Mouse (Mus musculus) retina, embryonic 14.5 days (tissue): ENCODE results near the gene Acot5.
"Not testable (repeated sequence)": the region's sequence is repeated elsewhere in the genome, so short reads cannot be mapped to it uniquely, and the experiment has no call there.

Experiments
- DNase-seq: peaks from one replicate; pipeline ENCODE4 v3.0.0-alpha.2; 2015; ENCODE audit warnings: low spot score

Acot5 gene

DNA sequence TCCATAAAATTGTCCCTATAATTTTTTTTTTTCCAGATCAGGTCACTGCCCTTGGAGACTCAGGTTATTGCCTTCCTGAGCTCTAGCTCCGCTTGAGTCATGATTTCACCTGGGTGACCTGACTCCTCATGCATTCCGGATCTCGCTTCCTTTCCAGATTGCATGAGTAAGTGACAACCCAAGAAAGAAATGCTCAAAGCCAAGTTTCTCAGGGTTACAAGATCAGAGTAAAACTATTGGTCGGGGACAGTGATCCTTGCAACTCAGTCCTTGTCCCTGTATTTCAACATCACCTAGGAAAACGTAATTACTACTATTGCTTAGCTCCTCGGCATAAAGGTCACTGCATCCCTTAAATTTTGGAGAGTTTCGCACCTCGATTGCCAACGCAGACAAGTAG is at the start of gene Acot5:
Acot5 (plus strand) TSS at position 340 of the 400 bp plus-strand sequence.
- DNase-seq: no peak

DNA sequence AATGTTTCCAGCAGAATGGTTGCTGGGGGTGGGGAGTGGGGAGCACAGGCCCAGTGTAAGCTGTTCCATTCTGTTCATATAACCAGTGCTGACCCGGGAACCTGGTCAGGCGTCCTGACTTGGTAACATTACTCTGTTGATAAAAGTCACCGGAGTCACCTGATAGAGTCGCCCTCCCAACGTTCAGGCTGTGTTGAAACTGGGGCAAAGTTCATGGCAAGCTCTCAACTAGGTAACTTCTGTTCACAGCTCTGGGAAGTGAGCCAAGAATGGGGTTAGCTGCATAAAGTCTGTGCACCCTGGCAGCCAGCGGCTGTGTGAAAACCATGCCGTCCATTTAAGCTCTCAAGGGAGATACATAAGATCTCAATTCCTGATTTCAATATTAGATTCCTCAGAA is 48.6 kb upstream of the Acot5 start:
- DNase-seq: not testable (repeated sequence)

DNA sequence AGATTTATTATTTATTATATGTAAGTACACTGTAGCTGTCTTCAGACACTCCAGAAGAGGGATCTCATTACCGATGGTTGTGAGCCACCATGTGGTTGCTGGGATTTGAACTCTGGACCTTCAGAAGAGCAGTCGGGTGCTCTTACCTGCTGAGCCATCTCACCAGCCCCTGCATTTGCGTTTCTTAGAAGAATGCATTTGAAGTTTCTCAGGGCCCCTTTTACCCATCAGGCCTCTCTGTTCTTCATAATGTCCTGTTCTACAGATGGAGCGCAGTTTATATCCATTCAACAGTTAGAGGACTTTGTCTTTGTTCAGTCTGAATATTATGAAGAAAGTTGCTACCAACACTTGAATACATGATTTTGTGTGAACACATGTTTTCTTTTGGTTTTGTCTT is 46.9 kb upstream of the Acot5 start:
- DNase-seq: not testable (repeated sequence)

- DNase-seq: no peak
Measured at GRCm38 (mm10) chr12:84023052-84023745, 45.9 kb upstream of the Acot5 start.

- DNase-seq: no peak
Measured at GRCm38 (mm10) chr12:84025888-84026287, 43.2 kb upstream of the Acot5 start.

GRCm38 (mm10) chr12:84028328-84028727 is 40.8 kb upstream of the Acot5 start:
- DNase-seq: not testable (repeated sequence)

DNA sequence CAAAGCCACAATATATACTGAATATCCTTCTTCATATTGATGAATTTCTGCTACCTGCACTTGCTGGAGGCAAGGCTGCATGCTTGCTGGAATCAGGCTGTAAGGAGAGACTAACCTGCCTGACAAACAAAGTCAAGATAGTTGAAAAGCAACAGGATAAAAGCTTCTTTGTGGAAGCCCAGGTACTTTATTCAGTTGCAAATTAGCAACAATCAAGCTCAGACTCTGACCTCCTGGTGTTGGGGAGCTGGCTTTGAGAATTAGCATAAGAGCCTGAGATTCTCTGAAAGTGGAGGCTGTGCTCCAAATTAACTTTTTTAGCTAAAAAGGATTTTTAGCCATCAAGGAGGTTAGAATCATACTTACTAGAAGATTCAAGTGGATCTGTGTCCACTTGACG is 40.1 kb upstream of the Acot5 start:
- DNase-seq: not testable (repeated sequence)

DNA sequence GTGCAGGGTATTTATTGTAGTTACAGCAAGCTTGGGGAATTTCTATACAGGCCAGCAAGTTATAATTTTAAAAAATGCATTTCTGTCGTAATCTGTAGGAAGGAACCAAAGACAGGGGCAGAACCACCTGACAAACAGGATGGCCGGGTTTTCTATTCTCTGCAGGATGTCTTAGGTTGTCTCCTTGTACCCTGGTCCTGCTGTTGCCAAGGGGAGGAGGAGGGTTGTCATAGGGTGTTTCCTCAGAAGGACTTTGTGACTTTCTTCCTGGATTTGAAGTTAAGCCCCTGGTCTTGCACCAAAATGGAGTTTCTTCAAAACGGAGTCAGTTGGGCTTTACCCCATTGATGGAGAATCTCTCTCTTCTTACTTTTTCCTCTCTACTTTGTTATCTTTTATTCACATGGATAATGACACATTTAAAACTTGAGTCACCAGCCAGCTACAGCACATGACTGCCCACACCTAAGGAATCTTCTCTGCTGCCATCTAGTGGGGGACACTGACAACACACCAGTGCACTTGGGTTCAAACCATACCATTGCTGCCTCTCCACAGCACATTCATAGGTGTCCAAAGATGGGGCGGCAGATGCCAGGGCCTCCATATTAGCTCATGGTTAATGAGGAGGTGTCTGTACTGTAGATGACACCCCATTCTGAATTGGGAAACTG is 38.3 kb upstream of the Acot5 start:
- peak; percentile 87 for DNase-seq

GRCm38 (mm10) chr12:84032854-84033253 is 36.3 kb upstream of the Acot5 start:
- no peak for DNase-seq

DNA sequence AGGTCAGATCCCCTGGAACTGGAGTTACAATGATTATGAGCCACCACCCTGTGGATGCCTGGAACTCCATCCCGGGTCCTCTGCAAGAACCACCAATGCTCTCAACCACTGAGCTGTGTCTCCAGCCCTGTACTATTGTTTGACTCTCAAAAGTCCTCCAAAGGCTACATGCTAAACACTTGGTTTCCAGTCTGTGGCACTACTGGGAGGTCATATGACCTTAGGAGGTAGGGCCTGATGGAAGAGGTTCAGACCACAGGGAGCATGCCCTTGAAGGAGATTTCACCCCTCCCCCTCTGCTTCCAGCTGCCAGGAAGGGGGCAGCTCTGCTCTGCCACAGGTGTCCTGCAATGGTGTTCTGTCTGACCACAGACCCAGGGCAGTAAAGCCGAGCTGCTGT is 35.8 kb upstream of the Acot5 start:
- not testable (repeated sequence) for DNase-seq

DNA sequence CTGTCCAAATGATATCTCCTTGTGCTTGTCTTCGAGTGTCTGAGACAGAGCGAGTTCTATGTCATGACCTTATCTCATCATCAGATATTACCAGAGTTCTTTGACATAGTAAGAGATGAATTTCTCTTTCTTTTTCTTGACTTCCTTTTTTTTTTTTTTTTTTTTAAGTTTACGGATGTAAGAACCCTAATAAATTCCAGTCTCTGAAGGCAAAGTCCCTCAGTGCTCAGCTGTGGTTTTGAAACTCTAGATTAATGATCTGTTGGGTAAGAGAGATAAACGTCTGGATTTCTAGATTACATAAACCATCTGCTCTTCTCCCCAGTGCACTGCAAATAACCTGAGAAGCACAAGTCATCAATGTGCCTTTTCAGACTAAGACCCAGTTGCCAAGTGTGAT is 35.0 kb upstream of the Acot5 start:
- DNase-seq: no peak

DNA sequence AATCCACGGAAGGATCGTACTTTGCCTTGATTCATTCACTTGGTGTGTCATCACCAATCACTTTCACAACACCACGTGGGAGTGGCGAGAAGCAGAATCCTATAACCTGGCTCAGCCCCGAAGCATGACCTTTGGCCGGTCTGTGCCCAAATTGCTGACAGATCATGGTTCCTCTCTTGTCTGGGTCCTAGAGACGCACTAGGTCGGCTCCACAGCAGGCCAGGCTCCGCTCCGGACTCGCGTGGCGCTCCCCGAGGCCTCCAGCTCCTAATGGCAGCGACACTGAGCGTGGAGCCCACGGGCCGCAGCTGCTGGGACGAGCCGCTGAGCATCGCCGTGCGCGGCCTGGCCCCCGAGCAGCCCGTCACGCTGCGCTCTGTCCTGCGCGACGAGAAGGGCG is 30.9 kb upstream of the Acot5 start, which contains the start of gene Acot4:
Acot4 (plus strand) TSS at position 139 of the 400 bp plus-strand sequence.
- DNase-seq: peak; percentile 35

DNA sequence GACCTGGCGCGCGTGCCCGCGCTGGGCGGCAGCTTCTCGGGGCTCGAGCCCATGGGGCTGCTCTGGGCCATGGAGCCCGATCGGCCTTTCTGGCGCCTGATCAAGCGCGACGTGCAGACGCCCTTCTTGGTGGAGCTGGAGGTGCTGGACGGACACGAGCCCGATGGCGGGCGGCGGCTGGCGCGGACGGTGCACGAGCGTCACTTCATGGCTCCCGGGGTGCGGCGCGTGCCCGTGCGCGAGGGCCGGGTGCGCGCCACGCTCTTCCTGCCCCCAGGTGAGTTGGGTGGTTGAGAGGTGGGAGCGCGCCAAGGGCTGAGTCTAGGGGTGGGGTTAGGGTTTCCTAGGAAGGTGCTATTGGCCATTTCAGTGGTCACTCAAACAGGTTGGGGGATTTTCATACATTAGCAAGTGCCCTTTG is 30.4 kb upstream of the Acot5 start, which contains the start of gene Gm49366:
Gm49366 (plus strand) TSS at position 245 of the 421 bp plus-strand sequence.
- DNase-seq: peak; percentile 49

DNA sequence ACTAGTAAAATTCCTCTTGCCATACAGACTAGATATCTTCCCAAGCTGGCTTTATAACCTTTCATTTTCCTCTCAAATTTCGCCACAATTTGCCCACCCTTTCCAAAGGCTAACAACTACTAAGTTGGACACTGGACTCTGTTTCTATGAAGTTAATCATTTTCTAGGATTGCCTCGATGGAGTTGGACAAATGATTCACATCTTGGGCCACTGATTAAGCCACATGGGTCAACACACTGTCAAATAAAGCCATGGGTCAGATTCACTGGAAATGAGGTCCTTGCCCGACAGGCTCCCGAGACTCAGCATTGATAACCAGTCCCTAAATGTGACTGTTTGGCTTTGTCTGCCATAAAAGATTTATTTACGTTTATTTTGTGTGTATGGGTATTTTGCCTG is 26.9 kb upstream of the Acot5 start:
- no peak for DNase-seq

DNA sequence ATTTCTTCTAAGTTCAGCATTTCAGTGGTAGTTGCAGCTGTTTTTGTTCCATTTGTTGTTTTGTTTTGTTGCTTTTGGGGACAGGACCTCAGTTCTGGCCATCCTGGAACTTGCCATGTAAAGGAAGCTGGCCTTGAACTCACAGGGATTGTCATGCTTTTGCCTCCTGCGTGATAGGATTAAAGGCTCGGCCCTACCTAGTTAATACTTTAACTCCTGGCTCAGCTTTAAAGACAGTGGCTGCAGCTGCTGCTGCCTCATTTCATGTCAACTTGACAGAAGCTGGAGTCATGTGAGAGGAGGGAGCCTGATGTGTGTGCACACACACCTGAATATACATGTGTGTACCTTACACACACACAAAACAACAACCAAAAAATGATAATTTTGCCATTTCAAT is 25.1 kb upstream of the Acot5 start:
- DNase-seq: no peak

GRCm38 (mm10) chr12:84046906-84047305 is 22.2 kb upstream of the Acot5 start:
- no peak for DNase-seq

GRCm38 (mm10) chr12:84050744-84051143 is 18.4 kb upstream of the Acot5 start:
- DNase-seq: not testable (repeated sequence)

- no peak for DNase-seq
Measured at GRCm38 (mm10) chr12:84051937-84052474, 17.1 kb upstream of the Acot5 start, which contains the start of gene Acot3. Gene Acot3 (plus strand): TSS chr12:84052144.

DNA sequence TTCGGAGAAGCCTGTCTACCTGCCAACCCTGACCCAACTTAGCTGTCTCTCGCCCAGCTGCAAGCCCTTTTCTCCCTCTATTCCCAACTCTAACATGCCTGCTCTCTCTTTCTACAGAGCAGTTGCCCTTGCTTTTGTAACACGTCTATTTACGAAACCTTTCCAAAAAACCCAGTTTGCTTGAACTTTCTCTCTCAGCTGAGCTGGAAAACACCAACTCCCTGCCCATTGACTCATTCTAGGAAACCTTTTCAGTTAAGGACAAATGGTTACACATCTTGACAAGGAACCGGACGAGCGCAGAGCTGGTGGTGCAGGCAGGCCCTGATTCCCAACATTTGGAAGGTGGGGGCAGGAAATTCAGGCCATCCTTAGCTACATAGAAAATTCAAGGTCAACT is 16.5 kb upstream of the Acot5 start:
- no peak for DNase-seq

- no peak for DNase-seq
Measured at GRCm38 (mm10) chr12:84053173-84053572, 16.0 kb upstream of the Acot5 start.

GRCm38 (mm10) chr12:84053679-84054391 is 15.3 kb upstream of the Acot5 start:
- DNase-seq: peak; percentile 24

DNA sequence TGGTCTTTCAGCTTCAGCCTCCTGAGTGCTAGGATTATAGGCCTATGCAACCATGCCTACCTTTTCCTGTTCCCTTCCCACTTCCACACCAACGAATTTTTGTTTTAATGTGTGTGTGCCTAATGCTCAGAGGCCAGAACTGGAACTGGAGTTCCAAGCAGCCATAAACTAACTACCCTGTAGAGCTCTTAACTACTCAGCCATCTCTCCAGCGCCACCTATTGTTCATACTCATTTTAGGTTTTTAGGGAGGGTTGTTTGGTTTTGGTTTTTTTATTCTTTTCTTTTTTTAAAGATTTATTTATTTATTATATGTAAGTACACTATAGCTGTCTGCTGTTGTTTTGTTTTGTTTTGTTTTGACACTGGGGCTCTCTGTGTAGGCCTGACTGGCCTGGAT is 8.2 kb upstream of the Acot5 start:
- peak; percentile 31 for DNase-seq
